Mouse (Mus musculus): ENCODE measurements around the gene Apol6. TPM values are rescaled to one million over a fixed set of nuclear protein-coding genes. Genes with fewer than 3 reads are reported as not detected.

Apol6 gene
- polyA plus RNA-seq, 1 experiment from 2014 or later, result 0.25 TPM

- Histone ChIP-seq H3K4me1 (replicated peaks; ENCODE audit: control insufficient read depth, insufficient read depth) (no peaks in the 10 kb centered on the region; the same call in 1 of the 2 replicates), H3K9me3 (ENCODE audit: control insufficient read depth, low read length) (no peaks in the 10 kb centered on the region), H3K36me3 (ENCODE audit: control insufficient read depth, insufficient read depth, low read length) (no peaks in the 10 kb centered on the region), H3K27me3 (ENCODE audit: control insufficient read depth, insufficient read depth, low read length) (no peaks in the 10 kb centered on the region), H3K9ac (ENCODE audit: low read length) (no peak overlapping the region), H3K27ac (replicated peaks) (no peak overlapping the region), H3K4me2 (replicated peaks; ENCODE audit: low read depth) (no peak overlapping the region), H3K4me3 (ENCODE audit: low read depth, low read length) (no peak overlapping the region)
- TF ChIP-seq CTCF (IDR thresholded peaks at IDR 0.05; ENCODE audit: low read depth) (no peak), EP300 (optimal IDR thresholded peaks at IDR 0.05) (no peak)
- DNase-seq (ENCODE audit: low spot score), result no peak
- 73% methylated on average over 3 of the region's 3 CpGs for WGBS
- ATAC-seq (ENCODE audit: low FRiP score, low TSS enrichment), result no peak
Measured at GRCm38 (mm10) chr15:77040784-77041183, 3.7 kb upstream of the Apol6 start.

GRCm38 (mm10) chr15:77045609-77046008 lies 1.1 kb downstream of the Apol6 start:
- Histone ChIP-seq H3K27me3 (ENCODE audit: control insufficient read depth, insufficient read depth, low read length) (no peaks in the 10 kb centered on the region), H3K4me2 (replicated peaks; ENCODE audit: low read depth) (no peak overlapping the region), H3K27ac (replicated peaks) (no peak overlapping the region), H3K4me1 (replicated peaks; ENCODE audit: control insufficient read depth, insufficient read depth) (no peaks in the 10 kb centered on the region), H3K9me3 (ENCODE audit: control insufficient read depth, low read length) (no peaks in the 10 kb centered on the region), H3K4me3 (ENCODE audit: low read depth, low read length) (no peak overlapping the region), H3K36me3 (ENCODE audit: control insufficient read depth, insufficient read depth, low read length) (no peaks in the 10 kb centered on the region), H3K9ac (ENCODE audit: low read length) (no peak overlapping the region)
- DNase-seq (ENCODE audit: low spot score) (no peak), ATAC-seq (ENCODE audit: low FRiP score, low TSS enrichment) (peak; percentile 64)
- WGBS, result 53% methylated on average over 10 of the region's 10 CpGs
- TF ChIP-seq CTCF (IDR thresholded peaks at IDR 0.05; ENCODE audit: low read depth) (no peak), EP300 (optimal IDR thresholded peaks at IDR 0.05) (no peak)

- Histone ChIP-seq H3K4me3 (ENCODE audit: low read depth, low read length) (no peak within 1 kb of the TSS), H3K4me2 (replicated peaks; ENCODE audit: low read depth) (no peak within 1 kb of the TSS), H3K27ac (replicated peaks) (no peak within 1 kb of the TSS), H3K36me3 (ENCODE audit: control insufficient read depth, insufficient read depth, low read length) (no peaks in the 10 kb centered on the region), H3K9ac (ENCODE audit: low read length) (no peak within 1 kb of the TSS), H3K27me3 (ENCODE audit: control insufficient read depth, insufficient read depth, low read length) (no peaks in the 10 kb centered on the region), H3K9me3 (ENCODE audit: control insufficient read depth, low read length) (no peaks in the 10 kb centered on the region), H3K4me1 (replicated peaks; ENCODE audit: control insufficient read depth, insufficient read depth) (no peaks in the 10 kb centered on the region; the same call in 1 of the 2 replicates)
- ATAC-seq (ENCODE audit: low FRiP score, low TSS enrichment), result no peak
- TF ChIP-seq EP300 (optimal IDR thresholded peaks at IDR 0.05) (no peak), CTCF (IDR thresholded peaks at IDR 0.05; ENCODE audit: low read depth) (no peak)
- 93% methylated on average over 10 of the region's 10 CpGs for WGBS
- no peak for DNase-seq (ENCODE audit: low spot score)
Measured at GRCm38 (mm10) chr15:77050570-77050969, 6.0 kb downstream of the Apol6 start, which contains the start of gene Mb. Gene Mb, minus strand, starts transcription at chr15:77050670.

- DNase-seq (ENCODE audit: low spot score) (no peak), ATAC-seq (ENCODE audit: low FRiP score, low TSS enrichment) (no peak)
- 46% methylated on average over 1 of the region's 1 CpGs for WGBS
- Histone ChIP-seq H3K9me3 (ENCODE audit: control insufficient read depth, low read length) (no peaks in the 10 kb centered on the region), H3K27ac (replicated peaks) (no peak overlapping the region), H3K27me3 (ENCODE audit: control insufficient read depth, insufficient read depth, low read length) (no peaks in the 10 kb centered on the region), H3K4me2 (replicated peaks; ENCODE audit: low read depth) (no peak overlapping the region), H3K9ac (ENCODE audit: low read length) (no peak overlapping the region), H3K4me3 (ENCODE audit: low read depth, low read length) (no peak overlapping the region), H3K36me3 (ENCODE audit: control insufficient read depth, insufficient read depth, low read length) (no peaks in the 10 kb centered on the region), H3K4me1 (replicated peaks; ENCODE audit: control insufficient read depth, insufficient read depth) (peaks cover 2% of the 10 kb centered on the region; the same call in 1 of the 2 replicates)
- no peak for TF ChIP-seq CTCF (IDR thresholded peaks at IDR 0.05; ENCODE audit: low read depth)
- TF ChIP-seq EP300 (optimal IDR thresholded peaks at IDR 0.05), result no peak
Measured at GRCm38 (mm10) chr15:77052176-77052575, 7.6 kb downstream of the Apol6 start.

- Histone ChIP-seq H3K4me3 (ENCODE audit: low read depth, low read length) (no peak overlapping the region), H3K9ac (ENCODE audit: low read length) (no peak overlapping the region), H3K27me3 (ENCODE audit: control insufficient read depth, insufficient read depth, low read length) (no peaks in the 10 kb centered on the region), H3K4me2 (replicated peaks; ENCODE audit: low read depth) (no peak overlapping the region), H3K27ac (replicated peaks) (no peak overlapping the region), H3K36me3 (ENCODE audit: control insufficient read depth, insufficient read depth, low read length) (no peaks in the 10 kb centered on the region), H3K4me1 (replicated peaks; ENCODE audit: control insufficient read depth, insufficient read depth) (peaks cover 2% of the 10 kb centered on the region; the same call in 1 of the 2 replicates), H3K9me3 (ENCODE audit: control insufficient read depth, low read length) (no peaks in the 10 kb centered on the region)
- TF ChIP-seq EP300 (optimal IDR thresholded peaks at IDR 0.05) (no peak), CTCF (IDR thresholded peaks at IDR 0.05; ENCODE audit: low read depth) (no peak)
- DNase-seq (ENCODE audit: low spot score) (no peak), ATAC-seq (ENCODE audit: low FRiP score, low TSS enrichment) (no peak)
- 94% methylated on average over 1 of the region's 1 CpGs for WGBS
Measured at GRCm38 (mm10) chr15:77053021-77053420, 8.5 kb downstream of the Apol6 start.

GRCm38 (mm10) chr15:77054611-77055175 lies 10.2 kb downstream of the Apol6 start:
- H3K4me2 ChIP-seq (replicated peaks; ENCODE audit: low read depth), result no peak overlapping the region
- no peak overlapping the region for H3K9ac ChIP-seq (ENCODE audit: low read length)
- ATAC-seq (ENCODE audit: low FRiP score, low TSS enrichment), result peak; percentile 54
- WGBS, result 63% methylated on average over 5 of the region's 5 CpGs
- TF ChIP-seq EP300 (optimal IDR thresholded peaks at IDR 0.05) (no peak), CTCF (IDR thresholded peaks at IDR 0.05; ENCODE audit: low read depth) (no peak)
- H3K36me3 ChIP-seq (ENCODE audit: control insufficient read depth, insufficient read depth, low read length), result no peaks in the 10 kb centered on the region
- DNase-seq (ENCODE audit: low spot score), result no peak
- H3K4me1 ChIP-seq (replicated peaks; ENCODE audit: control insufficient read depth, insufficient read depth), result peaks cover 2% of the 10 kb centered on the region; the same call in 1 of the 2 replicates
- no peak overlapping the region for H3K4me3 ChIP-seq (ENCODE audit: low read depth, low read length)
- H3K27me3 ChIP-seq (ENCODE audit: control insufficient read depth, insufficient read depth, low read length), result no peaks in the 10 kb centered on the region
- no peaks in the 10 kb centered on the region for H3K9me3 ChIP-seq (ENCODE audit: control insufficient read depth, low read length)
- H3K27ac ChIP-seq (replicated peaks), result peak overlapping the region; percentile 30; the same call in 1 of the 2 replicates
